Mouse (Mus musculus) left cerebral cortex, postnatal 10 days (tissue): ENCODE measurements around the gene Twistnb. TPM values are rescaled to one million over a fixed set of nuclear protein-coding genes. Genes with fewer than 3 reads are reported as not detected.

Source experiments
- total RNA-seq, 2 experiments: library from RNA; stranded (reverse); gene quantifications; 2 replicates each; pipeline ENCODE4 v1.2.3; 2021

The Twistnb gene
- total RNA-seq, 2 experiments from 2014 or later, result 10.8 to 12.4 TPM

Other genes starting within 250 kb of the Twistnb start
- 1 to 10 TPM; 1.6 to 1.9 TPM for gene Efcab10, start 34.8 kb upstream of the Twistnb start, total RNA-seq